Mouse (Mus musculus): ENCODE data around the gene Ric3.

Gene Ric3

GRCm38 (mm10) chr7:109045876-109046275, 37.3 kb downstream of the Ric3 start:
- no peak for DNase-seq

- DNase-seq, result no peak
Observed at GRCm38 (mm10) chr7:109039445-109039844, 43.7 kb downstream of the Ric3 start.

GRCm38 (mm10) chr7:109038987-109039386, 44.1 kb downstream of the Ric3 start:
- no peak for DNase-seq

GRCm38 (mm10) chr7:109038121-109038735, 44.9 kb downstream of the Ric3 start:
- DNase-seq, result no peak

GRCm38 (mm10) chr7:109032054-109032453, 51.1 kb downstream of the Ric3 start:
- no peak for DNase-seq

- no peak for DNase-seq
Observed at GRCm38 (mm10) chr7:109031331-109031730, 51.8 kb downstream of the Ric3 start.

GRCm38 (mm10) chr7:109029961-109030465, 53.1 kb downstream of the Ric3 start:
- no peak for DNase-seq

GRCm38 (mm10) chr7:109028204-109028603, 54.9 kb downstream of the Ric3 start:
- DNase-seq, result peak; percentile 54

- DNase-seq, result no peak
Observed at GRCm38 (mm10) chr7:109027721-109028120, 55.4 kb downstream of the Ric3 start.

- no peak for DNase-seq
Observed at GRCm38 (mm10) chr7:109026976-109027375, 56.2 kb downstream of the Ric3 start.

GRCm38 (mm10) chr7:109025743-109026142, 57.4 kb downstream of the Ric3 start:
- DNase-seq, result no peak

- peak; percentile 70 for DNase-seq
Observed at GRCm38 (mm10) chr7:109021428-109021827, 61.7 kb downstream of the Ric3 start.

GRCm38 (mm10) chr7:109019243-109019642, 63.9 kb downstream of the Ric3 start:
- no peak for DNase-seq

GRCm38 (mm10) chr7:109016378-109016923, 66.7 kb downstream of the Ric3 start:
- no peak for DNase-seq

- no peak for DNase-seq
Observed at GRCm38 (mm10) chr7:109014851-109015250, 68.3 kb downstream of the Ric3 start.

- DNase-seq, result no peak
Observed at GRCm38 (mm10) chr7:109012998-109013625, 70.0 kb downstream of the Ric3 start.

GRCm38 (mm10) chr7:109012575-109012974, 70.6 kb downstream of the Ric3 start:
- no peak for DNase-seq

GRCm38 (mm10) chr7:109011596-109012180, 71.4 kb downstream of the Ric3 start:
- DNase-seq, result no peak

- DNase-seq, result no peak
Observed at GRCm38 (mm10) chr7:109010720-109011595, 72.2 kb downstream of the Ric3 start.

- no peak for DNase-seq
Observed at GRCm38 (mm10) chr7:109009260-109009659, 73.9 kb downstream of the Ric3 start.

- no peak for DNase-seq
Observed at GRCm38 (mm10) chr7:109003653-109004052, 79.5 kb downstream of the Ric3 start.

- no peak for DNase-seq
Observed at GRCm38 (mm10) chr7:109001971-109002370, 81.2 kb downstream of the Ric3 start.

All from lung, postnatal 14 days (tissue).